Mouse (Mus musculus): ENCODE measurements at regions not wholly inside any gene's neighbourhood (a gene's known extent, or its start where the extent isn't known, plus 50 kb on each side); places are given as distances from the start of the nearest gene placed in this dataset.
A peak's percentile ranks its signal among the peaks of the same experiment; 100 is the strongest.
"Not testable (repeated sequence)": the region's sequence is repeated elsewhere in the genome, so short reads cannot be mapped to it uniquely, and the experiment has no call there.

- Histone ChIP-seq H3K4me1 (replicated peaks) (peaks cover 15% of the 10 kb centered on the region), H3K4me3 (replicated peaks) (no peak overlapping the region), H3K36me3 (replicated peaks) (no peaks in the 10 kb centered on the region), H3K9ac (no peak overlapping the region), H3K27ac (replicated peaks) (no peak overlapping the region), H3K4me2 (no peak overlapping the region), H3K9me3 (replicated peaks) (no peaks in the 10 kb centered on the region), H3K27me3 (no peaks in the 10 kb centered on the region)
- no peak for ATAC-seq (ENCODE audit: insufficient read depth)
- 49% methylated on average over 5 of the region's 5 CpGs for WGBS (ENCODE audit: insufficient replicate concordance)
Measured at GRCm38 (mm10) chr3:84390769-84391168, 84.1 kb upstream of the Trim2 start.

GRCm38 (mm10) chr3:84388486-84388885 lies 81.8 kb upstream of the Trim2 start:
- H3K9me3 ChIP-seq (replicated peaks) = no peaks in the 10 kb centered on the region
- no peaks in the 10 kb centered on the region for H3K36me3 ChIP-seq (replicated peaks)
- WGBS (ENCODE audit: insufficient replicate concordance) = 56% methylated on average over 6 of the region's 6 CpGs
- no peak for ATAC-seq (ENCODE audit: insufficient read depth)
- no peaks in the 10 kb centered on the region for H3K27me3 ChIP-seq
- no peak overlapping the region for H3K27ac ChIP-seq (replicated peaks)
- H3K4me3 ChIP-seq (replicated peaks) = no peak overlapping the region
- no peak overlapping the region for H3K4me2 ChIP-seq
- H3K4me1 ChIP-seq (replicated peaks) = peaks cover 31% of the 10 kb centered on the region
- no peak overlapping the region for H3K9ac ChIP-seq

GRCm38 (mm10) chr3:84385656-84386055 lies 79.0 kb upstream of the Trim2 start:
- Histone ChIP-seq H3K4me1 (replicated peaks) (peaks cover 49% of the 10 kb centered on the region), H3K27me3 (no peaks in the 10 kb centered on the region), H3K4me3 (replicated peaks) (no peak overlapping the region), H3K27ac (replicated peaks) (peak overlapping the region; percentile 3; the same call in 1 of the 2 replicates), H3K9me3 (replicated peaks) (no peaks in the 10 kb centered on the region), H3K36me3 (replicated peaks) (no peaks in the 10 kb centered on the region), H3K4me2 (no peak overlapping the region), H3K9ac (no peak overlapping the region)
- 74% methylated on average over 5 of the region's 5 CpGs for WGBS (ENCODE audit: insufficient replicate concordance)
- no peak for ATAC-seq (ENCODE audit: insufficient read depth)

GRCm38 (mm10) chr3:84383559-84383958 lies 76.9 kb upstream of the Trim2 start:
- Histone ChIP-seq H3K9me3 (replicated peaks) (no peaks in the 10 kb centered on the region), H3K4me2 (peak overlapping the region; percentile 64), H3K36me3 (replicated peaks) (no peaks in the 10 kb centered on the region), H3K9ac (peak overlapping the region; percentile 45), H3K27me3 (no peaks in the 10 kb centered on the region), H3K4me1 (replicated peaks) (peaks cover 56% of the 10 kb centered on the region), H3K27ac (replicated peaks) (peak overlapping the region; percentile 88), H3K4me3 (replicated peaks) (no peak overlapping the region)
- peak; percentile 98 for ATAC-seq (ENCODE audit: insufficient read depth)
- WGBS (ENCODE audit: insufficient replicate concordance) = 22% methylated on average over 3 of the region's 3 CpGs

GRCm38 (mm10) chr3:84383038-84383437 lies 76.4 kb upstream of the Trim2 start:
- H3K9ac ChIP-seq; H3K27me3 ChIP-seq; H3K4me3 ChIP-seq (replicated peaks); H3K9me3 ChIP-seq (replicated peaks); H3K36me3 ChIP-seq (replicated peaks): not testable (repeated sequence)
- H3K27ac ChIP-seq (replicated peaks) = peak overlapping the region; percentile 88
- H3K4me2 ChIP-seq = peak overlapping the region; percentile 64
- ATAC-seq (ENCODE audit: insufficient read depth) = peak; percentile 74
- H3K4me1 ChIP-seq (replicated peaks) = peaks cover 60% of the 10 kb centered on the region

GRCm38 (mm10) chr3:84382006-84382405 lies 75.3 kb upstream of the Trim2 start:
- 79% methylated on average over 4 of the region's 4 CpGs for WGBS (ENCODE audit: insufficient replicate concordance)
- no peaks in the 10 kb centered on the region for H3K9me3 ChIP-seq (replicated peaks)
- no peaks in the 10 kb centered on the region for H3K27me3 ChIP-seq
- peaks cover 60% of the 10 kb centered on the region for H3K4me1 ChIP-seq (replicated peaks)
- peak overlapping the region; percentile 13; the same call in 1 of the 2 replicates for H3K4me2 ChIP-seq
- H3K4me3 ChIP-seq (replicated peaks) = no peak overlapping the region
- ATAC-seq (ENCODE audit: insufficient read depth) = no peak
- H3K36me3 ChIP-seq (replicated peaks) = no peaks in the 10 kb centered on the region
- H3K9ac ChIP-seq = no peak overlapping the region
- H3K27ac ChIP-seq (replicated peaks) = peak overlapping the region; percentile 88; the same call in 1 of the 2 replicates

- Histone ChIP-seq H3K4me3 (replicated peaks) (no peak overlapping the region), H3K9me3 (replicated peaks) (no peaks in the 10 kb centered on the region), H3K4me2 (no peak overlapping the region), H3K36me3 (replicated peaks) (no peaks in the 10 kb centered on the region), H3K9ac (no peak overlapping the region), H3K27me3 (no peaks in the 10 kb centered on the region), H3K4me1 (replicated peaks) (peaks cover 45% of the 10 kb centered on the region), H3K27ac (replicated peaks) (0 out of 2 replicates have a peak overlapping the region, but pooled peaks have one; percentile 3)
- WGBS (ENCODE audit: insufficient replicate concordance) = 40% methylated on average over 4 of the region's 4 CpGs
- ATAC-seq (ENCODE audit: insufficient read depth) = no peak
Measured at GRCm38 (mm10) chr3:84378987-84379556, 72.4 kb upstream of the Trim2 start.

GRCm38 (mm10) chr3:84376510-84376909 lies 69.8 kb upstream of the Trim2 start:
- H3K36me3 ChIP-seq (replicated peaks) = no peaks in the 10 kb centered on the region
- 72% methylated on average over 2 of the region's 2 CpGs for WGBS (ENCODE audit: insufficient replicate concordance)
- H3K4me2 ChIP-seq = no peak overlapping the region
- peaks cover 24% of the 10 kb centered on the region for H3K4me1 ChIP-seq (replicated peaks)
- H3K9ac ChIP-seq = no peak overlapping the region
- no peak overlapping the region for H3K27ac ChIP-seq (replicated peaks)
- H3K9me3 ChIP-seq (replicated peaks) = no peaks in the 10 kb centered on the region
- H3K4me3 ChIP-seq (replicated peaks) = no peak overlapping the region
- no peak for ATAC-seq (ENCODE audit: insufficient read depth)
- H3K27me3 ChIP-seq = no peaks in the 10 kb centered on the region

GRCm38 (mm10) chr3:84375832-84376231 lies 69.2 kb upstream of the Trim2 start:
- H3K9ac ChIP-seq = no peak overlapping the region
- H3K9me3 ChIP-seq (replicated peaks) = no peaks in the 10 kb centered on the region
- 65% methylated on average over 4 of the region's 4 CpGs for WGBS (ENCODE audit: insufficient replicate concordance)
- no peaks in the 10 kb centered on the region for H3K36me3 ChIP-seq (replicated peaks)
- H3K27me3 ChIP-seq = no peaks in the 10 kb centered on the region
- no peak overlapping the region for H3K27ac ChIP-seq (replicated peaks)
- no peak overlapping the region for H3K4me3 ChIP-seq (replicated peaks)
- H3K4me1 ChIP-seq (replicated peaks) = peaks cover 20% of the 10 kb centered on the region; the same call in 1 of the 2 replicates
- H3K4me2 ChIP-seq = no peak overlapping the region
- ATAC-seq (ENCODE audit: insufficient read depth) = no peak

GRCm38 (mm10) chr3:84371842-84372241 lies 65.2 kb upstream of the Trim2 start:
- H3K4me2 ChIP-seq = no peak overlapping the region
- WGBS (ENCODE audit: insufficient replicate concordance) = 41% methylated on average over 4 of the region's 4 CpGs
- no peaks in the 10 kb centered on the region for H3K27me3 ChIP-seq
- no peak overlapping the region for H3K4me3 ChIP-seq (replicated peaks)
- ATAC-seq (ENCODE audit: insufficient read depth) = no peak
- no peak overlapping the region for H3K27ac ChIP-seq (replicated peaks)
- peaks cover 4% of the 10 kb centered on the region; the same call in 1 of the 2 replicates for H3K4me1 ChIP-seq (replicated peaks)
- no peaks in the 10 kb centered on the region for H3K36me3 ChIP-seq (replicated peaks)
- no peak overlapping the region for H3K9ac ChIP-seq
- H3K9me3 ChIP-seq (replicated peaks) = no peaks in the 10 kb centered on the region

- H3K4me1 ChIP-seq (replicated peaks) = no peaks in the 10 kb centered on the region
- no peaks in the 10 kb centered on the region for H3K9me3 ChIP-seq (replicated peaks)
- no peaks in the 10 kb centered on the region for H3K27me3 ChIP-seq
- 54% methylated on average over 6 of the region's 6 CpGs for WGBS (ENCODE audit: insufficient replicate concordance)
- no peak for ATAC-seq (ENCODE audit: insufficient read depth)
- H3K4me2 ChIP-seq = no peak overlapping the region
- H3K27ac ChIP-seq (replicated peaks) = no peak overlapping the region
- H3K36me3 ChIP-seq (replicated peaks) = no peaks in the 10 kb centered on the region
- H3K9ac ChIP-seq = no peak overlapping the region
- no peak overlapping the region for H3K4me3 ChIP-seq (replicated peaks)
Measured at GRCm38 (mm10) chr3:84367145-84367740, 60.6 kb upstream of the Trim2 start.

GRCm38 (mm10) chr3:84358672-84359071 lies 52.0 kb upstream of the Trim2 start:
- no peak overlapping the region; the same call in 1 of the 2 replicates for H3K27ac ChIP-seq (replicated peaks)
- H3K4me1 ChIP-seq (replicated peaks) = peaks cover 25% of the 10 kb centered on the region
- no peaks in the 10 kb centered on the region for H3K27me3 ChIP-seq
- no peak overlapping the region for H3K4me3 ChIP-seq (replicated peaks)
- H3K4me2 ChIP-seq = peak overlapping the region; percentile 20
- H3K9ac ChIP-seq = no peak overlapping the region
- ATAC-seq (ENCODE audit: insufficient read depth) = peak; percentile 83
- WGBS (ENCODE audit: insufficient replicate concordance) = 38% methylated on average over 2 of the region's 2 CpGs
- H3K36me3 ChIP-seq (replicated peaks) = no peaks in the 10 kb centered on the region
- H3K9me3 ChIP-seq (replicated peaks) = no peaks in the 10 kb centered on the region

All from liver, embryonic 15.5 days (tissue).